Mouse (Mus musculus) Muller cell, postnatal 12 days (primary cell): ENCODE measurements around the gene Psmd11.

Source experiments
- DNase-seq: peaks from one replicate; pipeline ENCODE4 v3.0.0-alpha.2; 2015; ENCODE audit errors: inconsistent ontology term

Gene Psmd11

GRCm38 (mm10) chr11:80481409-80482050 lies 53.1 kb downstream of the Psmd11 start:
- DNase-seq, result no peak

- DNase-seq, result no peak
Measured at GRCm38 (mm10) chr11:80482347-80482746, 53.9 kb downstream of the Psmd11 start.

DNA sequence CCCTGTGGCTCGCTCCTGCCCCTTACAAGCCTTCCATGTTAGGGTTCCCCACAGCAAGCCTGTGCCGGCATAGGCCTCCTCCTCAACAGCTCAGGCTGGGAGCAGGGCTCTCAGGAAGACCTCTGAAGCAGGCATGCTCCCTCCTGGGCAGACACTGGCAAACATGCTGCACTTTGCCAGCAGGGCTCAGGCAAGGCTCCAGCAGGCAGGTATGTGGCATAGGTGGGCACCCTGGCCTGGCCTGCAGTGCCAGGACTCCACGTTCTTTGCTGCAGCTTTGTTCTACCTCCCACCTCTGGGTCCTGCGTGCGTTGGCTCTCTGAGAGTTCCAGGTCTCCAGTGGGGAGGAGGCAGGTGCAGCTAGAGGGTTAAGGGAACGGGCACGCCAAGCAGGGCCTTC lies 54.5 kb downstream of the Psmd11 start:
- no peak for DNase-seq

DNA sequence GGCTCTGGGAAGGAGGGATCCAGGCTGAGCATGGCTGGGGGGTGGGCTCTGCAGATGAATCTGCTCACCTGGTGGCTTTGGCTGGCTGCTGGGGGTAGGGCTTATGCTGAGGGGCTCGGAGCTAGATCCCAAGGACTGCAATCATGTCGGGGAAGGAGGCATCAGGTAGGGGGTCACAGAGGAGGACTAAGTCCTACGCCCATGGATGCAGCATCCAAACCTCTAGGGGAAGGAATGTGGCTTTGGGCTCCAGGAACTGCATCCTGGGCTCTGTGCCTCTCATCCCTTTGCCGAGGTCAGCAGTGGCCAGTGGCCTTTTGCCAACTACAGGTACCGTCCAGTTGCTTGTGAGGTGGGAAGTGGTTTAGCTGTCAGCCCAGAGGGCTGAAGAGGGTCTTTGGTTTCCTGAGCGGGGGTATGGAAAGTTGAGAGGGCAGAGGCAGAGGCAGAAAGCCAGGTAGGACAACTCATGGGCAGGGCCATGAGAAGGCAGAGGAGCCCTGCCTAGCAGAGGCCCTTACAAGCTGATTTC lies 55.2 kb downstream of the Psmd11 start:
- DNase-seq, result no peak

DNA sequence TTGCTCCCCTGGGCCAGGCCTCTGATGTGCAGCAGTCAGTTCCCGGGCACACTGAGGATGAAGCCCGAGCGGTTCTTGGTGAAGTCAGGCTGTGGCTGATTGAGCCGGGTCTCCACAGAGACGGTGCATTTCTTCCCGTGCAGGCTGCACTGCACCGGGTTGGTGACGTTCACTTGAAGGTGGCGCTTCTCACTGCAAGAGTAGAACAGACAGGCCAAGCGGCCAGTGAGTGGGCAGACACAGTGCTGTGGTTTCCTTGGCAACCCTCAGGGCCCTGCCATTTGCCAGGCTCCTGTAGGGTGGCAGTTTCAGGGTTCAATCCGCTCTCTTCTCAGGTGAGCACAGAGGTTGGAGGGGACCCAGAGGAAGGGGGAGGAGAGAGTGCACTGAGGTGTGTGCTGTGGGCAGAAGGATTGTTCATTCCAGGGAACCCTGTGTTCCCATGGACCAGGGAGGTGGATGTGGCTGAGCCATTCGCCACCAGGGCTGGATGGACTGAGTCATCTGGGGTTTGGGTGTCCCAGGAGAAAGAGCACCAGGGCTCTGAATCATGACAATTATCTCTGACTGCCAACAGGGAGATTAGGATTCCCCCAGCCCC lies 55.9 kb downstream of the Psmd11 start:
- peak; percentile 89 for DNase-seq

DNA sequence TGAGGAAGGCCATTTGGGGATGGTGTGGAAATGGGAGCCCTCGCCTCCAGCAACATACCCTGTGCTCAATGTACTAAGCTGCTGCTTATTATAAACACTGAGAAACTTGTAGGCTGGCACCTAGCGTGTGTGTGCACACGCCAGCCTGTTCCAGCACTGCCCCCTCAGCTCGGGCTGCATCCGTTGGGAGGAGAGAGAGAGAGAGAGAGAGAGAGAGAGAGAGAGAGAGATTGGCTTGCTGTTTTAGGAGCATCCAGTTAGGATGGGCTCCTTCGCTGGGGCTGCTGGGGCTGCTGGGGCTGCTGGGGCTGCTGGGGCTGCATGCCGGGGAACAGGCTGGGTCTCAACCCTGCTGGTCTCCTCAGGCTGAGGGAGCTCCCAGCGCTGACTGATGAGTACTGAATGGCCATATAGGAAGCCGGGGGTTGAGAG lies 56.7 kb downstream of the Psmd11 start:
- DNase-seq, result no peak

- no peak for DNase-seq
Measured at GRCm38 (mm10) chr11:80485622-80486206, 57.3 kb downstream of the Psmd11 start.

DNA sequence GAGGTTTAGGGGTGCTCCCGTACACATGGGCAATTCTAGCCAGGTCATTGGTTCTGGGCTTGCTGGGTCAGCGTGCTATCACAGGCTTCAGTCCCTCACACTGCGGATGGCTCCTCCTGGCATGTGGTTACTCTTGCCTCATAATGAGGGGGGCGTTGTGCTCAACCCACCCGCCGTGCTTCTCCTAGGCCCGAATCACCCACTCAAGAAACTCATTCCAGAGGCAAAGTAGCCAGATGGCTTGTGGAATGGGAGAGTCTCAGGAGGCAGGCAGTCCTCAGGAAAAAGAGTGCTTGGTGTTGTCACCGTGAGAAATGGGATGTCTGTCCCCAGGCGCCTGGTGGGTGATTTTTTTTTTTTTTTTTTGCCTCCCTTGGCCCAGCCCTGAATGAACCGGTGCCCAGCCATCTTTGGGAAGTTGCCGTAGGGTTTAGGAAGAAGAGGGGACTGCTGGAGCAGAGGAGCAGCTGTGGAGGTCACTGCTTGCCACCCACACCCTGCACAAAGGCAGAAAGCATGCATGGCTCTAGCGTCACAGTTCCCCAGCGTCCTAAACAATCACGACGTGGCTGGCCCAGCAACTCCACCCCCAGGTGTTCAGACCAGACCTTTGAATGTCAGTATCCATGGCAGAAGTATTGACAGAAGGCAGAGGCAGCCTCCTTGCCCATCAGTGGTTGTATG lies 59.6 kb downstream of the Psmd11 start:
- no peak for DNase-seq

GRCm38 (mm10) chr11:80489172-80489881 lies 60.9 kb downstream of the Psmd11 start:
- DNase-seq, result peak; percentile 93

GRCm38 (mm10) chr11:80489882-80490196 lies 61.4 kb downstream of the Psmd11 start:
- no peak for DNase-seq

DNA sequence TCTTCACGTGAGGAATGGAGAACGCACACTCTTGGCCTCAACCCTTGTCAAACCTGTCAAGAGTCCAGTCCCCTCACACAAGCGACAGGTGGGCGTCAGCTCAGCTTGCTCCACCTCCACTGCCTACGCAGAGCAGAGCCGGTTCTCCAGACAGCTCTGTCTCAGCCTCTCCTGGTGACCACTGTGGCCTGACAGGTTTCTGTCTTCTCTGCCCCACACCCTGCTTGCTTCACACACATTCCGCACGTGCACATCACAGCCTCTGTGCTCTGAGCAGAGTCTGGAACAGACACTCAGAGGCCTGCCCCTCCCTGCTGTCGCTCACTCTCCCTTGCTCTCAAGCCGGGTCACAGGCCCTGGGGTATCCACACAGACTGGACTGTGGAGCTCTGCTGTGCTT lies 62.4 kb downstream of the Psmd11 start:
- no peak for DNase-seq

DNA sequence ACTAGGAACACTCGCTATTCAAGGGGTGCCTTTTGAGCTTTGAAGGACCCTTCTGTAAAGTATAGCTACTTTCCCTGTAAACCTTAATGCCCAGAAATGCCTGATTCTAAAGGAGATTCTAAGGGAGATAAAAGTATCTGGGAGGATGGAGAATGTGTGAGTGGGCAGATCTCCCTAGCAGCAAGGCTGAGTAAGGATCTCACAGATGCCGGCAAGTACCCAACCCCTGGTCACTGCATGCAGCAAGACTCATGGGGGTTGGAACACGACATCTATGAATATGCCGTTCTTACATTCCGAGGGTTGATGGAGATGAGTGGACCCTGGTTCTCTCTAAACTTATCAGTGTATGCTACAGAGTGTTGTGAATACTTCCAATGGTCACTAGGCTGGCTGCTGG lies 64.8 kb downstream of the Psmd11 start:
- no peak for DNase-seq

DNA sequence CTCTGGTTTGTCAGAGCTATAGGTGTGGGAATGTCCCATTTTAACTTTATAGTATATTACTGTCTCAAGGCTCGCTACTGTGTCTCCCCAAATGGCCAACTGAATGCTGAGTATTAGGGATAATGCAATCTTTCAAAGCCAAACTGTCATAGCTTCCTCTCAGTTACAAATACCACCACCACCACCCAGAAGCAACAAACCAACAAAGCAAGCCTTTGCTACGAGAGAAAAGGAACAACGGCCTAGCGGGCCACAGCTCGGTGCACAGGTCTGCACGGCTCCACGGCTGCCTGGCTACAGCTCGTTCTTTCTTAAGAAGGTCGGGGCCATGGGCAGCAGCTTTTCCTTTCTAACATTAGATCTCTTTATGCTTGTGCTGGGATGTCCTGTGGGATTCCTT lies 66.4 kb downstream of the Psmd11 start:
- DNase-seq, result no peak

DNA sequence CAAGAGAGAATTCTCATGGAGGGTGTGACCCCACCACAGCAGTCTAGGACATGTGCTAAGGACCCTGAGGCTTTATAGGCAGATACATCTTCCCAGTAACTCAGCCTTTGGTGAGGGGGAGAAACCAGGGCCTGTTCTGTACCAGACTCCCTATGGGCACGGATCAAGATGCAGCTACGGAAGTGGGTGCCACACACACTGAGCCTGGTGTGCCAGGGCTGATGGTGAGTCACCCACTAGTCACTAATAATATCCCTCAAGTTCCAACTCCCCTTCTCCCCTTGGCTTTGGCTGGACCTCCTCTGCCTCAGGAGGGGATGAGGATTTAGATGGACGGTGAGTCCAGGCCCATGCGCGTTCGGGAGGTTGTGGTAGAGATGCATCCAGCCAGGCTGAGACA lies 67.6 kb downstream of the Psmd11 start:
- no peak for DNase-seq

- no peak for DNase-seq
Measured at GRCm38 (mm10) chr11:80496640-80497039, 68.2 kb downstream of the Psmd11 start.

- DNase-seq, result no peak
Measured at GRCm38 (mm10) chr11:80497225-80497919, 69.0 kb downstream of the Psmd11 start.

DNA sequence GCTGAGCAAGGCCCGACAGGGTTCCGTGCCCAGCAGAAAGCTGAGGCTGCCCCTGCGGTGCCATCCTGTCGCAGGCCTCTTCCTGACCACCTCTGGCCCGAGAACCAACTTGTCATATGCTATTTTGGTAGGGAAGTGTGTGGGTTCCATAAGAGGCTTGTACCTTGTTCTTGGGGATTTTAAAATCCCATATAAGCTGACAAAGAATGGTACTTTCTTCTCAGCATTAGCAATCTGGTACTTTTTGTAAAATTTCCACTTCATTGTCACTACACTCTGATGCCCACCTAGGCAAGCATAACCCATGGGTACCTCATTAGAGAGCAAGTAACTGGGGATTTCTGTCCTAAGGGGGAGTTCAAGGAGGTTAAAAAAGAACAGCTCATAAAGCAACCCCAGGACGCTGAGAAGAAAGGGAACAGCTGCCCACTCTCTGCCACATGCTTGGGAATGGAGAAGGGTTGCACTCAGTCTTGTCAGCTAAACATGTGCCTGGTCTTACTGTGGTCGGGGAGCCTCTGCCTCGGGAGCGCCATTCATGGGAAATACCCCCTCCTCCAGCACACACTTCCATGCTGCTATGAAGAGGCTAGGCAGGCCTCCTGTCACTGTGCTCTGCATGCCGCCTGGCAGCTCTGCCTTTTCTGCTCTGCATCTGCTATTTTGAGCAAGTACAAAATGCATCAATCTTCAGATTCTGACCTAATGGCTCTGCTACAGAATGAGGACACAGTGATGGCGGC lies 70.1 kb downstream of the Psmd11 start:
- DNase-seq, result no peak

DNA sequence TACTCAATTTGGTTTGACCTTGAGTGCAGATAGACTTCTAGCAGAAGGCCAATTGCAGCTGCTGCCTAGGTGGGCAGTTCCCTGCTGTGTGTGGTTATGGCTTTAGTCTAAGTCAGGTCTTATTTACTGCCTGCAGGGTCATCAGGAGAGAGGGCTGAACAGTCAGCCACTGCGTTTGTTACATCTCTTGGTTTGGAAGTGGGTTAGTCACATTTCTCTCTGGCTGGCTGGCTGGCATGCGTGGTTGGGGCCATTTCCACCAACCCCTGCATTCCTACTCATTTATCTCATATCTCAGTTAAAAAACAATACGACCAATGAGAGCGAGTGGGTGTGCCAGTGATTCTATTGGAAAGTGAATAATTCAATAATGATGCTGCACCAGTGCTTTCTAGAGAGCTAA lies 71.1 kb downstream of the Psmd11 start:
- DNase-seq, result peak; percentile 91

DNA sequence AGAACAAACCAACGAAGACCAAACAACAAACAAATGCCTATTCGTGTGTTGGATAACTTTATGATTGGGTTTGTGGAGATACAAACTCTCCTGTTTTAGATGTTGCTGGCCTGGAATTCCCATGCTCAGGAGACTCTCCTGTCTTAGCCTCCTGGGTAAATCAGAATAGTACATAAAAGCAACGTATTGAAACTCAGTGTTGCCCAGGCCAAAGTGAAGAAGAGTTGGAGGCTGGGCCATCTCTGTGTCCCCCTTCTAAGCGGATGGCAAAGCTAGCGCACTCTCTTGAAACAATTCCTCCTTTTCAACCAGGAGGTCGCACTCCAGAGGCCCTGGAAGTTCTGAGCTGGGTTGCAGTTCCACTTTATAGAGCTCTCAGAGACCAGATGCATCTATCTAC lies 74.9 kb downstream of the Psmd11 start:
- DNase-seq, result no peak

GRCm38 (mm10) chr11:80503726-80504452 lies 75.5 kb downstream of the Psmd11 start:
- peak; percentile 67 for DNase-seq
